In the genomic region with DNA sequence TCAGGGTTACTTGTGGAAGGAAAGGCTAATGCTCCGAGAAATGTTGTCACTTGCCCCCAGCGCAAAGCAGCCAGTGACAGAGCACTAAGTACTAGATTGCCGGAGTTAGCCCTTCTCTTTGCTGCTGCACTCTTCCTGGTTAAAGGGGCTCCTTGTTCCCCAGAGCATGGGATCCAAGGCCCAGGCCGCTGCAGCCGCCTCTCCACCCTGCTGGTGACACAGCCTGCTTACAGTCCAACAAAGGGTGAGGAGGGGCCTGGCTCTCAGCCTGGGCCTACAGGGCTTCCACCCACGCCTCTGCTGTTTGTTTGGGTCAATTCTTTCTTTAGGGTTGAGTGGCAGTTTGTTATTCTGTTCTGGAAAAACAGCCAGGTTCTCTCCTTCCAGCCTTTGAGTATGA, we compare ENCODE assay signal across 8 mouse cellular contexts. TPM values are rescaled to one million over a fixed set of nuclear protein-coding genes. Genes with fewer than 3 reads are reported as not detected.
A peak's percentile ranks its signal among the peaks of the same experiment; 100 is the strongest.
DNase-seq lines count a peak whose midpoint lies in the region; ATAC-seq lines count a peak whose summit lies in the region.

No protein-coding gene starts in this region.

- no peak overlapping the region for H3K9ac ChIP-seq in embryonic facial prominence, embryonic 14.5 days (ENCODE audit: low read depth, low read length)

- no peak overlapping the region for H3K4me3 ChIP-seq in embryonic facial prominence, embryonic 14.5 days (ENCODE audit: low read depth, low read length)

- no peaks in the 10 kb centered on the region for H3K36me3 ChIP-seq in embryonic facial prominence, embryonic 14.5 days (ENCODE audit: control insufficient read depth, insufficient read depth, low read length)

- no peak for ATAC-seq in embryonic facial prominence, embryonic 14.5 days (ENCODE audit: low read depth)
- no peak for ATAC-seq in granulocyte monocyte progenitor cell, adult 5-6 weeks (replicated peaks; ENCODE audit: poor library complexity, severe bottlenecking)

- H3K4me2 ChIP-seq in embryonic facial prominence, embryonic 14.5 days (ENCODE audit: low read depth, low read length), result no peak overlapping the region

- WGBS in embryonic facial prominence, embryonic 14.5 days, result 48% methylated on average over 6 of the region's 6 CpGs

- intact Hi-C loops in heart, postnatal 14 days (cut with DNase I), result no loop called here
- intact Hi-C loops in left cerebral cortex, postnatal 14 days (cut with DNase I), result no loop called here

- no peaks in the 10 kb centered on the region for H3K27me3 ChIP-seq in embryonic facial prominence, embryonic 14.5 days (replicated peaks; ENCODE audit: control insufficient read depth, insufficient read depth, low read length)

- H3K27ac ChIP-seq in embryonic facial prominence, embryonic 14.5 days (replicated peaks; ENCODE audit: low read depth, low read length), result no peak overlapping the region; the same call in 1 of the 2 replicates

- H3K9me3 ChIP-seq in embryonic facial prominence, embryonic 14.5 days (ENCODE audit: control insufficient read depth, low read length), result no peaks in the 10 kb centered on the region

- peak; percentile 43 for DNase-seq in adrenal gland, postnatal 10 days
- no peak for DNase-seq in adrenal gland, postnatal 4 days (ENCODE audit: low spot score in 2 of 2)
- peak; percentile 11 for DNase-seq in MN1 (ENCODE audit: low spot score)
- peak; percentile 40 for DNase-seq in embryonic facial prominence, embryonic 14.5 days (ENCODE audit: low spot score)
- DNase-seq in heart, postnatal 14 days, result peak; percentile 64 to 68
- peak; percentile 39 to 46 for DNase-seq in left cerebral cortex, postnatal 14 days (ENCODE audit: low spot score in 2 of 2)
- DNase-seq in ovary, postnatal 10 days (ENCODE audit: low spot score), result peak; percentile 38

- H3K4me1 ChIP-seq in embryonic facial prominence, embryonic 14.5 days (ENCODE audit: control insufficient read depth, insufficient read depth, low read length), result no peaks in the 10 kb centered on the region

RNA-seq across cellular contexts. Expression of a gene that starts 44.9 kb away (rescaled TPM):
- total RNA-seq in adrenal gland, postnatal 10 days (2021), result 10 to 100 TPM; 33.8 to 38.6 TPM
- 10 to 100 TPM; 43.2 to 47.9 TPM for total RNA-seq in adrenal gland, postnatal 4 days (2021)
- 25.0 and 26.7 TPM in 2 replicates for polyA plus RNA-seq in embryonic facial prominence, embryonic 14.5 days (2014; fragmentation: Nextera tagmentation; extraction: Ambion mirVana)
- total RNA-seq in heart, postnatal 14 days (2021), result 10 to 100 TPM; 20.1 to 22.6 TPM
- 10 to 100 TPM; 40.1 to 40.5 TPM for total RNA-seq in left cerebral cortex, postnatal 14 days (2021)
- total RNA-seq in granulocyte monocyte progenitor cell, adult 5-6 weeks (2014; fragmentation: Nextera tagmentation), result 31.3 and 33.5 TPM in 2 replicates
- total RNA-seq in granulocyte monocyte progenitor cell, adult 5-6 weeks (2017), result 11.5 and 13.5 TPM in 2 replicates

RNA-seq across cellular contexts. Expression of a gene that starts 45.4 kb away (rescaled TPM):
- 10 to 100 TPM; 57.2 to 68.1 TPM for total RNA-seq in adrenal gland, postnatal 10 days (2021)
- 10 to 100 TPM; 89.2 to 96.4 TPM for total RNA-seq in adrenal gland, postnatal 4 days (2021)
- 209 and 259 TPM in 2 replicates for polyA plus RNA-seq in embryonic facial prominence, embryonic 14.5 days (2014; fragmentation: Nextera tagmentation; extraction: Ambion mirVana)
- 10 to 100 TPM; 24.8 to 28.6 TPM for total RNA-seq in heart, postnatal 14 days (2021)
- 10 to 100 TPM; 46.8 to 53.1 TPM for total RNA-seq in left cerebral cortex, postnatal 14 days (2021)
- total RNA-seq in granulocyte monocyte progenitor cell, adult 5-6 weeks (2014; fragmentation: Nextera tagmentation), result 129 and 164 TPM in 2 replicates
- 75.6 and 95.5 TPM in 2 replicates for total RNA-seq in granulocyte monocyte progenitor cell, adult 5-6 weeks (2017)

Comparison
In these comparisons a context has a peak if more than half of its experiments do, and no peak if none do; other contexts are left out.
1. DNase-seq: peak in adrenal gland, postnatal 10 days (single experiment), MN1 (single experiment), embryonic facial prominence, embryonic 14.5 days (single experiment), heart, postnatal 14 days (2 of 2), left cerebral cortex, postnatal 14 days (2 of 2) and ovary, postnatal 10 days (single experiment); none in adrenal gland, postnatal 4 days (0 of 2).